Mouse (Mus musculus): ENCODE results near the gene Telo2. TPM values are rescaled to one million over a fixed set of nuclear protein-coding genes. Genes with fewer than 3 reads are reported as not detected.

Gene Telo2
- total RNA-seq, 2 experiments from 2014 or later = 30.1 to 33.4 TPM

DNA sequence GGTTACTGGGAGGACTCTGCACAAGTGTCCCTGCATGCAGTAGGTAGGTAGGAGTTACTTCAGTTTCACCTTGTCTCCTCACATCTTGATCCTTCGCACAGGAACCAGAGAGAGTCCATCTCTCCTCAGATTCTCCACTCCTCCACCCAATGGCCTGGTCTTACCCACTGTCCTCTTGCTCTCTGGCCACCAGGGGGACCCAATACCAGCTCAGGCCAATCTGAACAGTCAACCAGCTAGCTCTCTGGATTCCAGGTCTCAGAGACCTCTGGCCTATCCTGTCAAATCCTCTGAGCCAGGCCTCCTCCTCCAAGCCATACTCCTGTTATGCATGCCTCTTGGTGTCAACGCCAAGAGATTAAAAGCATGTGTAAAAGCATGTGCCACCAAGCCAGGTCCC lies 6.2 kb downstream of the Telo2 start:
- no peak for DNase-seq (ENCODE audit: low spot score in 2 of 2)

DNA sequence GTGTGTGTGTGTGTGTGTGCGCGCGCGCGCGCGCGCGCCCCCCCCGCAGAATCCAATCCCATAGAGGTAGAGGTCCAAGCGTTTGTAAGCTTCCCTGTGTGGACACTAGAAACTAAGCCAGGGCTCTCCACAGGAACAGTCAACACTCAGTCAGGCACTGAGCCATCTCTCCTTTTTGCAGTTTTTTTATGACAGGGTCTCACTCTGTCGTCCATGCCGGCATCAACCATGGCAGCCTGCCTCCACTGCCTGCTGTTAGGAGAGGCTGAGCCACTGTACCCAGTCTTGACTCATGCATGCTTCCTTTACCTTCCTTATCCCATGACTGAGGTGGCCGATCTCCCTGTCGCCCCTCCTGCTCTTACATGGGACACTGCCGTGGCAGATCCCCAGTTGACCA lies 8.0 kb downstream of the Telo2 start:
- DNase-seq (ENCODE audit: low spot score in 2 of 2) = no peak

DNA sequence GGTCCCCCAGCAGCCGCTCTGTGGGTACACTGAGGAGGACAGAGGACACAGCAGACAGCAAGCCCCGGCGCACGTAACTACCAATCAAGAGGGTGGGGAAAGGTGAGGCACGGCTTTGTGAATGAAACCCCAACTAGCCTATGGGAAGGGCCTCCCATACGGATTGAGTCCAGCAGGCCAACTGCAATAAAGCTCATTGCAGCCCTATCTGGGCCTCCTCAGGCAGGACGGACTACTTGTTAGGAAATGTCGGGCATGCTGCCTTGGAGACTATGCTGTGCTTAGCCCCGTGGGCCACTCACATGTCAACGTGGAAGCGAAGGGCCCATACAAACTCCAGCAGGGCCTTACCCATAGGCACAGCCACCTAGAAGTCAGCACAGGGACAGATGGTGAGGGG lies 14.4 kb downstream of the Telo2 start:
- DNase-seq (ENCODE audit: low spot score in 2 of 2) = no peak

DNA sequence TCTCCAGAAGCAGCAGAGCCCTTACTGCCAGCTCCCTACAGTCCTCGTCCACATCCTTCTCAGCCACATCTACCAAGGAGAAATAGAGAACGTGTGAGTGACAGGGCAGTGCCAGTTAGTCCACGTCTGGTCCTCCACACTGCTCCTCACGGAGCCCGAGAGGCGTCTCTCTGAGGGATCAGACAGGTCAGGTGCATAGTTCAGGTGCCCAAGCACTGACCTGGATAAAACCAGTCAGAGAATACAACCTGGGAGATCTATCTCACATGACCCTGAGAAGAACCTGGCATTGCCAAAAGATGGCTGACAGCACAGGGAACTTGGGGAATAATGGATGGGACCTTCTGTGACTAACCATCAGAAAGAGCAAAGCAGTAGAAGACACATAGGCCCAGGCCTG lies 15.7 kb downstream of the Telo2 start:
- no peak for DNase-seq (ENCODE audit: low spot score in 2 of 2)

DNA sequence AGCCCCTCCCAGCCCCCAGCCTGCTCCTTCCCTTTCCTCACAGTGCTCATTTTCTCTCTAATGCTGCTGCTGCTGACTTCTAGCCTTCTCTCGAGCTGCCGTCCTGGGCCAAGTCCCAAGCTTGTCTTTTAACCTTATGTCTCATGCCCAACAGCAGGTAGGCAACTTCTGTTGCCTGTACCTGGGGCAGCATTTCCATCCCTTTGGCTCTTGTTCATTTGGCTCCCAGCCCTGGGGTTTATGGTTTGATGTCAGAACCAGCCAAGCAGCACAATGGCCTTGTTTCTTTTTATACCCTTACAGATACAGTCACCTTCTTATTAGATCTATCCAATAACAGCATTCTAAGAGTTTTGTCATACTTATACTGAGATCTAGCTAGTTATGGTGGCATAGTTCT lies 19.5 kb downstream of the Telo2 start:
- no peak for DNase-seq (ENCODE audit: low spot score in 2 of 2)

DNA sequence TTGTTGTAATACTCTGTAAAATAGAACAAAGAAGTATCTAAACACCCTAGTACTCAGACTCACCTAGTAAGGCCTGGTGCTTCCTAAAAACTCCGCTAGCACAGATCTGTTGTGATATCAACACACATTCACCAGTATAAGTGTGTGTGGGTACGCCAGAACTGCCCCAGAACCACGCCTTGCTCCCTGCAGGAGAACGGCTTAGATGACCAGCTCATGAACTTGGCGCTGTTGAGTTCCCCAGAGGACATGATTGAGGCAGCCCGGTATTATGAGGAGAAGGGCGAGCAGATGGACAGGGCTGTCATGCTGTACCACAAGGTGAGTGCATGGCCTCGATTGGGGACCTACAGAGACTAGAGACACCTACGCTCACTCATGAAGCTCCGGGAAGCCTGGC lies 25.3 kb downstream of the Telo2 start:
- no peak for DNase-seq (ENCODE audit: low spot score in 2 of 2)

DNA sequence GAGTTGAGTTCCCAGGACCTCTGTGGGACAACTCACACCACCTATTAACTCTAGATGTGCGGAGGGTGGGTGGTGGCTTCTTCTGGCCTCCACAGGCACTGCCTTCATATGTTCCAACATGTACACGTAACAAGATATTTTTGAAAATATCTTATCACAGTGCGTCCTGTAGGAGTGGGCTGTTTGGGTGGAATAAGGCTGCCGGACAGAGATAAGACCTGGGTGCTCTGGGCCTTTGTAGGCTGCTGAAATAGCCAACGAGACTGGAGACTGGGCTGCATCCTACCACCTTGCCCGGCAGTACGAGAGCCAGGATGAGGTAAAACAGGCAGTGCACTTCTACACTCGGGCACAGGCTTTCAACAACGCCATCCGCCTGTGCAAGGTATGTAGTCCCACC lies 26.6 kb downstream of the Telo2 start:
- DNase-seq (ENCODE audit: low spot score in 2 of 2) = no peak

DNA sequence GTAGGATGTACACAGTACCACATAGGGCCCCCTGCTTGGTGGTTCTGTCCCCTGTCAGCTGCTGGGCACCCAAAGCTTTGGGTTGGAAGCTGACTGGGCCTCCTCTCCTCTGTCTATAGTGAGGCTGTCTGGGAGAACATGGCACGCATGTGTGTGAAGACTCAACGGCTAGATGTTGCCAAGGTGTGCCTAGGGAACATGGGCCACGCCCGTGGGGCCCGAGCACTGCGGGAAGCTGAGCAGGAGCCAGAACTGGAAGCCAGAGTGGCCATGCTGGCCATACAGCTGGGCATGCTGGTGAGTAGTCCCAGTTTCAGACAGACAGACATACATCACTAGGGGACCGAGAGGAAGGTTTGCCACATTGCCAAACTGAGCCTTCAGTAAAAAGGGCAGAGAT lies 29.0 kb downstream of the Telo2 start:
- no peak for DNase-seq (ENCODE audit: low spot score in 2 of 2)

DNA sequence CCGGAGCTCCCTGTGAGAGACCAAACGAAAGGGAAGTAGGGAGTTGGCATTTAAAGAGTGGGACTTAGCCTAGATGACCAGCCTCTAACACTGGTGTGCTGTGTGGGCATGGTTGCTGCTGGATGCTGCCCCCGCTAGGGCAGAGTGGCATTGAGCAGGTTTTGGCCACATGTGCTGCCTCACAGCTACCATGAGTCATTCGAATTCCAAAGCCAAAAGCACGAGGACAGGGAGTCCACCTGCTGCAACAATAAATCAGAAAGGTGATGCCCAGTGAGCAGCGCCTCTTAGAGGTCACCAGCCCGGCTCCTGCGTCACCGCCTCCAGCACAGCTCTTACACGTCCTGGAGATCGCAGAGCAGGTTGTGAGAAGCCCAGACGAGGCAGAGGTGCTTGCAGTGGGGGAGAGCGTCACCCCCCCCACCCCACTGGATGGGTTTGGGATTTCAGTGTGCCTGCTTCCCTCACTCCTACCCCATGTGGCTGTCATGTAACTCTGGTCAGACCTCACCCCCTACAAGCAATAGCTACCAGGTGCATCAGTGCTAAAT lies 30.9 kb downstream of the Telo2 start:
- DNase-seq (ENCODE audit: low spot score in 2 of 2) = no peak

DNA sequence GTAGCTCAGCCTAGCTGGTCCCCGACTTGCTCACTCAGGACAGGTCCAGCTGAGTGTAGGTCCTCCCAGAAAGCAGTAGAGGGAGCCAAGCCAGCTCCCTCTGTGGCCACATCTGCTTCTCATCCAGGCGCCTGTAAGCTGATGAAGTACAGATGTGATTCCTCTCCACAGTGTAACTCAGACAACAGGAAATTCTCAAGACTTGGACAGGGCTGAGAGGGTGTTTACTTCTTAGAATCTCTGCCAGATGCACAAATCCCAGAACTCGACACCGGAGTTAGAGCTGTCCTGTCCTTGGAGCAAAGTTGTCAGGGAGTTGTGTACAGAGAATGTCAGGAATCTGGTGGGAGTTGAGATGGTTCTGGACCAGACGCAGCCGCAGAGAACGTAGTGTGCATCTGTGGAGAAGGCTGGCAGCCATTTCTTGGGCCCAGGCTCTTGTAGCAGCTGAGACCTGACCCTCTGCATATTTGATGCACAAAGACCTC lies 32.3 kb downstream of the Telo2 start, which contains the start of gene Tmem204:
Gene Tmem204 (minus strand): TSS at position 148 of the 488 bp plus-strand sequence.
- no peak for DNase-seq (ENCODE audit: low spot score in 2 of 2)

DNA sequence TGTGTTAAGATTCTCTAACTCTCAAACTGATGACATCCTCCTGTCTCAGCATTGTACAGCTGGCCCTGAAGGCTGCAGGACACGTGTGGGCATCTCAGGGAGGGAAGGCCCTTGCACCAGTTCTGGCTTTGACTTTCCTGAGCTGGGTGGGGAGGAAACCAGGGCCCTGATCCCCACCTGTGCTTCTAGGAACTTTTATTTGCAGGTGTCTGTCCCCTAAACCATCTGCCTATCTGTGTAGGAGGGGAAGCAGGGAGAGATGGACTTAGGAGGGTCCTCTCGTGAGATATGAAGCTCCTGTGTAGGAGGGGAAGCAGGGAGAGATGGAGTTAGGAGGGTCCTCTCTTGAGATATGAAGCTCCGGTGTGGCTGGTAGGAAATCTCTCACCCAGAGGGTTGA lies 32.9 kb downstream of the Telo2 start:
- no peak for DNase-seq (ENCODE audit: low spot score in 2 of 2)

DNA sequence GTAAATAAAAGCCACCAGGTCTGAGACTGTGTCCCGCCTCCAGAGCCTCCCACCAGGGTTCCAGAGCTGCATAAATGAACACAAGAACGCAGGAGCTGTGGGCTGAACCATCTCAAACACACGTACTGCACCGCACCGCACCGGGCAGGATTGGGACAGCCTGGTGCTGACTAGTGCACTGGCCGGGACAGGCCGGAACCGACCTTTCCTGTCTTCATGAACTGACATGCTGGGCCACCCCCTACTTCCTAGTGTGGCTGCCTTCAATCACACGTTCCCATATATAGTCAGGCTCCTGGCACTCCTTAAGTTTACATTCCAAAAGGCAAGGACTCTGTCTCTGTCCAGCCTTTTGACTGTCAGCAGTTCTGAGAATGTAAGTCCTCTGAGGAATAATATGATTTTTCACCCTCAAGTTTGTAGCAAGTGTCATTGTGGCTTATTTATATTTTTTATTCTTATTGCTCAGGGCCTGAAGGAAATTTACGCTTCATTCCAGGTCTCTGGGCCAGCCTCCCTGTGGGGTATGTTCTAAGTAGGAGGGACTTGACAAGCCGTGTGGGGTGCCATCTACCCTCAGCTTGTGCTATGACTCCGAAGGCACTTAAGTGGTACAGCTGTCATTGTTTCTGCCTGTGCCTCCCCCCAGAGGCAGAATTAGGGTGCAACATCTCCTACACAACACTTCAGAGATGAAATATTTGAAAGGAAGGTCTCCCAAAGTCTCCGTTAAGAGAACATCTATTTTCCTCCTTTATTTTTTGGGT lies 33.5 kb downstream of the Telo2 start:
- DNase-seq (ENCODE audit: low spot score in 2 of 2) = peak in 1 of 2 experiments; percentile 31

DNA sequence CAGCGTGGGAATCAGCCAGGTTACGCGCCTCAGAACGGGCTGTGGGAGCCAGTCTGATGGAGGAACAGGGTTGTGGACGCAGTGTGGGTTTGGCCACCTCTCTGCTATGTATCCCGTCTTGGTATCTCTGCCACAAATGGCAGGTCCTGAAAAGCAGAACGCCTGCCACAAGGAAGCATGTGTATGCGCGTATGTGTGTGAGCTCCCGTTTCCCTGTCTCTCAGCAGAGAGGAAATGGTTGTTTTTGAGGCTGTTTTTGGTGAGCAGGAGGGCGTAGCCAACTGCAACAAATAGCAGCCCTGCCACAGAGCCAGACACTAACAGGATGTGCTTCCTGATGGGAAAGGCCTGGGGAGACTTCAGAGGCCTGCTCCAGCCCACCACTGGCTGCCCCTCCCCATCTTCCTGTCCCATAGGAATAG lies 34.8 kb downstream of the Telo2 start:
- DNase-seq (ENCODE audit: low spot score in 2 of 2) = peak in 1 of 2 experiments; percentile 22

DNA sequence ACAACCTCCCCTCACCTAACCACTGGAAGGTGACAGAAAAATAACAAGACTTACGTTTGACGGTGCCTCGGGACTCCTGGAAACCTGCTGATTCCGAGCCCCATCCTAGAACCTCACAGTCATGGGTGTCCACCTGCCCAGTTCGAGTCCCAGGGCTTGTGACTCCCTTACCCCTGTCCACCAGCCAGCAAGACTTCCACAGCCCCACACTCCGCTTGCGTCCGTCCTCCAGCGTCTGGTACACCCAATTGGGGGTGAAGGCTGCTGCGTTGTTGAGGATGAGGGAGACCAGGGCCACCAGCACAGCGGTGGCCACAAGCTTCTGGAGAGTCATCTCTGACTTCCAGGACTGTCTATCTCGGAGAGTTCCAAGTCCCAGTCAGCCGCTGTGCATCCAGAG lies 35.6 kb downstream of the Telo2 start:
- no peak for DNase-seq (ENCODE audit: low spot score in 2 of 2)

DNA sequence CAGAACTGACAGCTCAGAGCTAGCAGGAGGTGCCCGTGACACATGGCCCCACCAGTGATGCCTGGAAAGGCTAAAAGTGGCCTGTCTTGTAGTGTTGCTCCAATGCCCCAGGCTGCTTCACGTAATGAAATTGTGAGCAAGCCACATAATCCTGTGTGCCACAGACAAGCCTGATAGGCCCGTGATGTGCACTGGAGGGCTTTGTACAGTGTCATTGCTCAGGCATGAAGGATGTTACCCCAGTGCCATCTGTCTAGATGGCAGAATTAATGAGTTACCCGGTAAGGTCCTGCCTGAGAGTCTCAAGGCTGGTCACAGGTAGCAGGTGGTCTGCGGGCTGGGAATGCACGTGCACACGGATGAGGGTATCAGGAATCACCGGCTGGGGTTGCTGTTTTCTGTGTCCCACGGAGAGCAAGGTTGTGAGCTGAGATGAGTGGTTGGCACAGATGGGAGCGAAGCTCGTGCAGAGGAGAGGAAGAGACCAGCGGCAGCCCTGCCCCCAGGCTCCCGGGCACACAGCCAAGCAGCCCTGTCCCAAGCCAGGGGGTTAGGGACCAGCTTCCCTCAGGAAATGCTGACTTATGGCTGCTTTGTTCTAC lies 37.9 kb downstream of the Telo2 start:
- peak; percentile 54 to 60 for DNase-seq (ENCODE audit: low spot score in 2 of 2)

DNA sequence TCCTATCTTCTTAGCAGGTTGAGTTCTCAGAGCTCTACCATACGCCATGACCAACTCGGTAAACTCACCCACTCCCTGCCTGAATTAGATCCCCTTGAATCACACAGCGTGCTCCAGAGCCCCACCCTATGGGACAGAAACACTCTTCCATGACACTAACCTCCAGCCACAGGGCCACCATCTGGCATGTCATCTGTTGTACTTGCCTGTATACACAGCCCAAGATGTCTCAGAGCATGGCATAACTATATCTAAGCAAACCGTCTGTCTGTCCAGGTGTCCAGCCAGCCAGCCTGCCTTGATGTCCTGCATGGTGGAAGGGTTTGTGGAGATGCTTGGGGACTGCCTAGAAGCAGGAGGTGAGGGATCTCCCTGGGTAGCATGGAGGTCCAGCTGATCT lies 38.9 kb downstream of the Telo2 start:
- DNase-seq (ENCODE audit: low spot score in 2 of 2) = no peak

DNA sequence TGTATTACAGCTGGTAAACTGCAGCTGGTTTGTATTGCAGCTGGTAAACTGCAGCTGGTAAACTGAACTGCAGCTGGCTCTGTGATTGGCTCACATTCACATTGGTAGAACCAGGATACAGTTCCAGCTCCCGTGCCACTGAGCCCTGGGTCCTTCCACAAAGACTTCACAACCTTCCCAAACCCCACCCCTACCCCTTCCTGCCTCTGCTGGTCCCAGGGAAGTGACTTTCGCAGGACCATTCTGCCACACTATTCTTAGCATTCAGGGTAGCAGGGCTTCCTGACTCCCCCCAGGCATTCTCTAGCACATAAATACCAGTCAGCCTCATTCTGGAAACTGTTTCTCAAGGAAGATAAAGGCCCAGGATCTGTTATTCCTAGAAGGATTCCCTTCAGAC lies 47.1 kb downstream of the Telo2 start:
- no peak for DNase-seq (ENCODE audit: low spot score in 2 of 2)

DNA sequence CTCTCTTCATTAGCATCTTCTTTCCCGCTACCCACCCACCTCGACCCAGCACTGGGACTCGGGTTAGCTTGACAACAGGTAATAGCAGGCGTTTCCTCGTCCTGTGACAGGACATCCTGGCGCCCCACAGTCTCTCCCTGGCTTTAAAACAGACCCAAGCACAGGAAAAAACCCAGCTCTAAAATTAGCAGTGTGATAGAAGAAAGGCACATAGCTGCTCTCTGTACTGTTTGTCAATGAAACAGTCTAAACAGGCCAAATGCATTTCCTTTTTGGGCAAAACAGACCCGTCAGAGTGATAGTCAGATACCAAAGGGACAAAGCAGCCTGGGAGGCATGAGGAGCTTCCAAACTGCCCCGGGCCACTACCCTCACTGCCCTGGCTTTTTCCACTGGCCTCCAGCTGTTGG lies 48.3 kb downstream of the Telo2 start:
- DNase-seq (ENCODE audit: low spot score in 2 of 2) = no peak

DNA sequence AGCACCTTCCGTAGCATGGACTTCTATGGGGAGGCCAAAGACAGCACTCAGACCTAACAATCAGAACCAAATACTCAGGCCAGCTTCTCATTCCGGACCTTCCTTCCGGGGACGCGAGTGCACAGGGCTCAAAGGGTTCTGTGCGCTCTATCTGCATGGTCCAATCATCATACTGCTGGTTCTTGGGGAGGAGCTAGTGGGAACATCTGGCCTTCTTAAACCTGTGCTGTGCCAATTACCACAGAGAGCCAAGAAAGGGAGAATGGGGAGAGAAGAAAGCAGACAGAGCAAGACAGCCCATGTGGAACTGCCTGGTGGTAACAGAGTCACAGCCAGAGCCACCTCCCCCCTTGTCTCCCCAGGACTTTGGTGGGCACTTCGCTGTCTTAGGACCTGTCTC lies 49.2 kb downstream of the Telo2 start:
- no peak for DNase-seq (ENCODE audit: low spot score in 2 of 2)

DNA sequence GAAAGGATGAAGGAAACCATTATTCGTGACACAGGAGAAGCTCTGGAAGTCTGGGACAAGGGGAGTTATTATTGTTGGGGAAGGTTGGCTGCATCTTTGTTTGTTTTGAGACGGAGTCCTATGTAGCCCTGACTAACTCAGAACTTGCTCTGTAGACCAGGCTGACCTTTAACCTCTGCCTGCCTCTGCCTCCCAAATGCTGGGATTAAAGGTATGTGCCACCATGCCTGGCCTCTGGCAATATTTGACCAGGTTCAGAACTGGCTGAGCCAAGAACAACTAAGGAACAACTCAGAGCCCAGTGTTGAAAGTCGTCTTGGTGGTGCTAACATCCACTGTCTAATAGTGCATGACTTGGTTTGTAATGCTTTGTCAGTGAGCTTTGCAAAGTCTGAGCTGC lies 50.6 kb downstream of the Telo2 start:
- DNase-seq (ENCODE audit: low spot score in 2 of 2) = no peak

DNA sequence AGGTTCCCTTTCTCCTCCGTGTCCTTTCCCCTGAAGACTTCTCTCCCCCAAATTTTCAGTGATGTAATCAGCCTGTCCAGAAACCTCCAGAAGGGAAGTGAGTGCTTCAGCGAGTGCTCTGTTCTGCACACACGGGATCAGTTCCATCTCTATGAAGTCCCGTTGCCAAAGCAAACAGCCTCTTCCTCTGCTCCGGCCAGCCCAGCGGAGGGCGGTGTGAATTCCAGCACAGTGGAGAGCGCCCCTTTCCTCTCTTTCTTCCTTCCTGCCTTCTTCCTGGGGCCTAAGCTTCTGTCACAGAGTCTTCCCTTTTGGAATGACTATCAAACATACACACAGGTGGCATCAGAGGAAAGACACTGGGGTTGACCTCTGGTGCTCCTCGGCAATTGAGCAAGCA lies 51.4 kb downstream of the Telo2 start:
- no peak for DNase-seq (ENCODE audit: low spot score in 2 of 2)

DNA sequence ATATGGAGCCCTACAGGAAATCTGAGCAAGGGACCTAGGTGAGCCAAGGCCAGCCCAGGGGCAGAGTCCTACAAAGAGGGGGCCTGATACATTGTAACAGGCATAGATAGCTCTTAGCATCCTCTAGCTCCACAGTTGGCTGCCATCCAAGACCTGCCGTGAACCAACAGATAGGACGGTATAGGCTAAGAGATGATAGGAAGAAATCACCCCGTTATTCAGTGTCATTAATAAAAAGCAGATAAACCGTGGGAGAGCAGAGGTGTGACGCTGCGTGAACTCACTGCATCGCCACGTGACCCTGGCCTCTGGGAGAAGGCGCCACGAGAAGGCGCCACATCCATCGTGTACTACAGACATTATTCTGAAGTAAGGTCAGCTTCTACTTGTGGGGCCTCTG lies 51.9 kb downstream of the Telo2 start:
- DNase-seq (ENCODE audit: low spot score in 2 of 2) = no peak

DNA sequence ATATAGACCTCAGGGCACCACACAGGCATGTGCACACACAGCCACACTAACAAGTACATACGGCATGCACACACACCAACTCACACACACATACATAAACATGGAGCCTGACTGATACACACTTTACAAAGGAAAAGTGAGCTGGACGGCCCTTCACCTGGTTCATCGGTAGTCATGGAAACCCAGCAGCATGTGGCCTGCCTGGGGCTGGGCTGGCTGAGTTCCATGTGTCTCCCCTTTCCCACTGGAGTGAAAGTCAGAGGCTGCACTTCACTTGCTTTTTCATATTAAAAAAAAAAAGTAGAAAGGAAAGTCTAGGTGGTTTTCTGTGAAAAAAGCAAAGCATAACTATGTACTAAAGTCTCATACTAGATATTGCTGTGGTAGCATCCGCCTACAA lies 52.5 kb downstream of the Telo2 start:
- no peak for DNase-seq (ENCODE audit: low spot score in 2 of 2)

All from layer of hippocampus, postnatal 14 days (tissue).